Mouse (Mus musculus) hematopoietic stem cell, adult 5-6 weeks (primary cell): ENCODE results near the gene Srebf1. TPM values are rescaled to one million over a fixed set of nuclear protein-coding genes. Genes with fewer than 3 reads are reported as not detected.

Source experiments
- ATAC-seq, 2 experiments: fragments of 125-278 bp in 1 of 2; replicated peaks in 1 of 2; 2 replicates each; pipeline ENCODE4 v1.8.0; 2016 to 2017; ENCODE audit warnings: inconsistent platforms in 2 of 2, mild to moderate bottlenecking in 2 of 2, moderate number of reproducible peaks in 2 of 2, low read depth in 1 of 2, moderate TSS enrichment in 1 of 2; ENCODE audit not compliant: low FRiP score in 2 of 2, poor library complexity in 2 of 2, severe bottlenecking in 2 of 2, insufficient read depth in 1 of 2, low TSS enrichment in 1 of 2
- total RNA-seq: library from RNA; stranded (forward); fragments of 172-1452, 232-1000 nt; gene quantifications from 2 replicates; pipeline ENCODE4 v1.2.3, GENCODE M21; 2017

Srebf1 gene
- total RNA-seq, 1 experiment from 2014 or later = 63.0 TPM

GRCm38 (mm10) chr11:60247753-60248550 is 25.6 kb upstream of the Srebf1 start:
- ATAC-seq = no peak

GRCm38 (mm10) chr11:60246077-60246476 is 23.7 kb upstream of the Srebf1 start:
- ATAC-seq = peak in 1 of 2 experiments; percentile 22; a peak in 1 of 4 replicates

DNA sequence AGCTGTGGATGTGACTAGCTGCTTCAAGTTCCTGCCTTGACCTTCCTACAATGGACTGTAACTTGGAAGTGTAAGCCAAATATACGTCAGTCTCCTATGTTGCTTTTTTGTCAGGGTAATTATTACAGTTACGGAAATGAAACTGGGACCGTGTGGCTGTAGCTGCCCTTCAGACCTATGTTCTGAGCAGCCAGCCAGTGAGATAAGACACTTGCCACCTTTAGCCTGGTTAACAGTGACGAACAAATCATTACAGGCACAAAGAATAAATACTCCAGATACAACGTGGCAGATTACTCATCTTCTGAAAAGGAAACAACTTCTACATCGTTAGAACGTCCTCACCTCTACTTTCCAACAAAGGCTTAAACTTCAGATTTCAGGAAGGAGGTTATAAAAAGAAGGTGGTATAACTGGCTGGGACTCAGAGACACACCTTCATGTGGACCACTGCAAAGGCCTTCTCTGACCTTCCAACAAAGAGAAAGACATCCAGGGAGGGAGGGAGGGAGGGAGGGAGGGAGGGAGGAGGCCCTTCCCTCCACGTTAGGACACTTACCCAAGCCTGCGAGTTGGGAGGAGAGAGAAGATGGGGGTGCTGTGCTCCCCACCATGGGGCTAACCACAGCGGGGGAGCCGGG is 22.2 kb upstream of the Srebf1 start:
- ATAC-seq = no peak

GRCm38 (mm10) chr11:60240509-60240908 is 18.1 kb upstream of the Srebf1 start:
- no peak for ATAC-seq

DNA sequence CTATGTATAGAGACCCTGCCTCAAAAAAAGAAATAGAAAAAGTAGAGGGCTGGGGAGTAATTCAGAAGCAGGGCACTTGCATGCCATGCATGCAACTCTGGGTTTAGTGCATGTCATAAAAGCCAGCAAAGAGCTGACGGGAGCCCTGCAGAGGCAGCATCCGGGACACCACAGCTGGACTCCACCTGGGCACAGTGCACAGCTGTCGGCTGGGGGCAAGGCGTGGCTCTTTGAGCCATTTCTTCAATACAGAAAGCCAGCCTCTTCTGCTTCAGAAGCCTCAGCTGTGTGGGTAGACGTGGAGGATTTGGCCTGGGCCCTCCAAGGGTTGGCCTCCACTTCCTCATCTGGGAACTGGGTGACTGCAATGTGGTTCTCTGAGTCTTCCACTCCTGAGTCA is 13.0 kb upstream of the Srebf1 start:
- ATAC-seq = no peak

DNA sequence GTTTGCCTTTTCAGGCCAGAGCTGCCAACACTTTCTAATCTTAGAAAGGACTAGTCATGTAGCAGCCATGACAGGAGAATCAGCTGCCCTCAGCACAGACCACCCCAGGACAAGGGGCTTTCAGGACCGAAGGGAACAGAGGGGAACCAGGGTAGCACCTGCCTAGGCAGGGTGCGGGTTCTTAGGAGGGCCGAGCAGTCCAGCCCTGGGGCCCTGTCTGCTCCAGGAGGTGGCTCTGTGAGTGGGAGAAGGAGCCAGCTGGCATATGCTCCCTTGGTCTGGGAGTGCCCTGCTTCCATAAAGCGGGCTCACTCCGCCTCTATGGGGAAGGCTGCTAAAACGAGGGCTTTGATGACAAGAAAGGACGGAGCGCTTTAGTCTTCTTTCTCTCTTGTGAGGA is 10.9 kb upstream of the Srebf1 start:
- ATAC-seq = no peak

GRCm38 (mm10) chr11:60232441-60233058 is 10.2 kb upstream of the Srebf1 start:
- ATAC-seq = no peak

- ATAC-seq = no peak
These were observed 9.6 kb upstream of the Srebf1 start for GRCm38 (mm10) chr11:60231951-60232350.

GRCm38 (mm10) chr11:60231326-60231725 is 8.9 kb upstream of the Srebf1 start:
- ATAC-seq = no peak

DNA sequence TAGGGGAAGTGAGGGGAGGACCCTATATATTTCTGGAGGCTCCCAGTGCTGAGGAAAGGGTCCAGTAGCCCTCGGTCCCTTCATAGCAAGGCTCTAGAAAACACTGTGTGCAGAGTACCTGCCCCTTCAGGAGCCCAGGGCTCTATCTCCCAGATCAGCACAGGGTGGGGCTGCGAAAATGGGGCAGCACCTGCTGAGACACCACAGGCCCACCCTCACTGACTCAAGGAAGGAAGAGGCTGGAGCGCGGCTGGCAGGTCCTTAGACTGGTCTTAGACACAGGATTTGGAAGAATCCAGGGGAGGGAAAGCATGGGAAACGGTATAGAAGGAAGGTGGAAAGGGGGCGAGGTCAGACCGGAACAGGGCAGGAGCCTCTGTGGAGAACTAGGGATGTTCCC is 8.1 kb upstream of the Srebf1 start:
- ATAC-seq = no peak

GRCm38 (mm10) chr11:60229821-60230220 is 7.4 kb upstream of the Srebf1 start:
- no peak for ATAC-seq

- no peak for ATAC-seq
These were observed 6.1 kb upstream of the Srebf1 start for GRCm38 (mm10) chr11:60228525-60228924.

DNA sequence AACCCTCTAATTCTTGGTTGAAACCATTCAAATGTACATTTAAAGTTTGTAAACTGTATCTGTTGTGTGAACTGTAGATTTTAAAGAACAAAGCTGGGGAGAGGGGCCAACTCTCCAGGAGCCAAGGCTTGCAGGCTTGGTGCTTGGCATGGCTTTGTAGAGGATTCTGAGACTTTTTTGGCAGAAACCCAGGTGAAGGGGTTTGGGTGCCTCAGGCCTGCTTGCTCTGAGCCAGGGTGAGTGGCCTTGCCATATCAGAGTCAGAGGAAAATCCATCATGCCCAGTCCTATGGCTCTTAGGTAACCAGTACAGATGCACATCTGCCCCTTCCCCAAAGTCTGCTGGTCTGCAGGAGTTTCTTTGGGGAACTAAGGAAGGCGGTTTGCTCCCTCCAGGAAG is 3.5 kb upstream of the Srebf1 start:
- ATAC-seq = no peak

GRCm38 (mm10) chr11:60224676-60225075 is 2.3 kb upstream of the Srebf1 start:
- ATAC-seq = no peak

DNA sequence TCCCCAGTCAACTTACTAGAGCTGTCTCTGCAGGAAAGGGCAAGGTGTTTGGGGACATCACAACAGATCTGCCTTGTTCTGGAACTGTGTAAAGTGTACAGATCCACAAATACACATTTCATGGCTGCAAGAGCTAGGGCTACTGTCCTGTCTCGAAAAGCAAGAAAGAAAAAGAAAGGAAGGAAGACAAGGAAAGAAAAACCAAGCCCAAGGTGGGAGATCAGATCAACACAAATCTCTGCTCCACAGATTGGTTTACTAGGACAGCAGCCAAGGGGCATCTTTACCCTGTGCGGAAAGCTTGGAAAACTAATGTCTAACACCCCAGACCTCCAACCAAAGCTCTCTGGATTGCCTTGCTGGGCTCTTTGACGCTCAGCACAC is 304 bp downstream of the Srebf1 start:
- ATAC-seq = no peak

GRCm38 (mm10) chr11:60221425-60221824 is 956 bp downstream of the Srebf1 start:
- no peak for ATAC-seq

- peak; percentile 58 to 64 for ATAC-seq
These were observed 2.0 kb downstream of the Srebf1 start for GRCm38 (mm10) chr11:60220291-60220804.

DNA sequence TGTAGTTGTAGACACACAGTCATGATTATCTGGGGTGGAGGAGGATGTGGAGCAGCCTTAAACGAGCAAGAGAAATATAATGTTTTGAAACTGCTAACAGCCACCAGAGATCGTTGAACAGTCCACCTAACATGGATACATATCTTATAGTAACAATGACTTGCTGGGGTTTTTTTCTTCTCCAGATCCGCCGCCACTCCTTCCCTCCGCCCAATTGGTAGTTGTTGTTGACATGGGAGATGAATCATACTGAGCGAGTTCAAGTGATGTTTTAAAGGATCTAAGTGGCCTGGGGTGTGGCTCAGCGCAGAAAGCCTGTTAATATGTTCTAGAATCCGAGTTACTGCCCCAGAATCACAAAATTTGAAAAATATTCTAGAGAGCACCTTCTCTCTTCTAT is 2.8 kb downstream of the Srebf1 start:
- no peak for ATAC-seq
